Mouse (Mus musculus): ENCODE results near the gene Med8. TPM values are rescaled to one million over a fixed set of nuclear protein-coding genes. Genes with fewer than 3 reads are reported as not detected.

The Med8 gene
- polyA plus RNA-seq, 1 experiment from 2014 or later, result 158 TPM

GRCm38 (mm10) chr4:118436820-118437603 is 27.9 kb downstream of the Med8 start, which contains the start of gene Cdc20:
TSS of gene Cdc20 (minus strand) at chr4:118437352.
- Histone ChIP-seq H3K9ac (ENCODE audit: low read depth, low read length) (peak within 1 kb of the TSS; percentile 84), H3K9me3 (ENCODE audit: control insufficient read depth, low read length) (no peaks in the 10 kb centered on the region), H3K4me1 (replicated peaks; ENCODE audit: control insufficient read depth, insufficient read depth, low read length) (peaks cover 11% of the 10 kb centered on the region; the same call in 1 of the 2 replicates), H3K27me3 (ENCODE audit: control insufficient read depth, insufficient read depth, low read length) (no peaks in the 10 kb centered on the region), H3K36me3 (ENCODE audit: control insufficient read depth, insufficient read depth, low read length) (0 out of 2 replicates have a peak, but pooled peaks cover 9% of the 10 kb centered on the region), H3K4me2 (replicated peaks; ENCODE audit: low read depth, low read length) (peak within 1 kb of the TSS; percentile 92), H3K4me3 (ENCODE audit: low read depth, low read length) (peak within 1 kb of the TSS; percentile 69), H3K27ac (ENCODE audit: low read depth, low read length) (peak within 1 kb of the TSS; percentile 79)
- DNase-seq (ENCODE audit: low spot score) (peak; percentile 91), ATAC-seq (ENCODE audit: low FRiP score) (peak; percentile 96)
- under 1% methylated on average over 67 of the region's 67 CpGs for WGBS

DNA sequence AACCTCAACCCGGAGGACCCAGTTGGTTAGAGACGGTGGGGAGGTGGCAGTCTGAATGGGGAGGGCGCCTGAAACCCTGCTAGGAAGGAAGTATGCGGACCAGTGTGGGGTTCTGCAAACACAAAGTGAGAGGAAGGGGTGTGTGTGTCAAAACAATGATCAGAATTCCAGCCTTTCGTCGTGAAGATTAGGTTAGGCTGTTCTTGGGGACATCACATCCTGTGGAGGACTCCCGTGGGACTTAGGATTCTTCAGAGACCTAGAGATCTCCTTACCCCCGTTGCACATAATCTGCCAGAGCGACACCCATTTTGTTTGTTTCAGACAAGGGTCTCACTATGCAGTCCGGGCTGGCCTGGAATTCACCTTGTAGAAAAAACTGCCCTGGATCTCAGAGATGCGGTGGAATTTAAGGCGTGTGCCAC is 28.7 kb downstream of the Med8 start:
- DNase-seq (ENCODE audit: low spot score), result peak; percentile 59
- H3K4me3 ChIP-seq (ENCODE audit: low read depth, low read length), result peak overlapping the region; percentile 69
- peak; percentile 34; the same call in 1 of the 2 replicates for ATAC-seq (ENCODE audit: low FRiP score)
- 0 out of 2 replicates have a peak, but pooled peaks cover 4% of the 10 kb centered on the region for H3K36me3 ChIP-seq (ENCODE audit: control insufficient read depth, insufficient read depth, low read length)
- H3K4me2 ChIP-seq (replicated peaks; ENCODE audit: low read depth, low read length), result peak overlapping the region; percentile 92
- peaks cover 11% of the 10 kb centered on the region; the same call in 1 of the 2 replicates for H3K4me1 ChIP-seq (replicated peaks; ENCODE audit: control insufficient read depth, insufficient read depth, low read length)
- H3K9me3 ChIP-seq (ENCODE audit: control insufficient read depth, low read length), result no peaks in the 10 kb centered on the region
- H3K27me3 ChIP-seq (ENCODE audit: control insufficient read depth, insufficient read depth, low read length), result no peaks in the 10 kb centered on the region
- peak overlapping the region; percentile 64 for H3K9ac ChIP-seq (ENCODE audit: low read depth, low read length)
- WGBS, result 8% methylated on average over 12 of the region's 12 CpGs
- H3K27ac ChIP-seq (ENCODE audit: low read depth, low read length), result peak overlapping the region; percentile 79

GRCm38 (mm10) chr4:118445088-118445487 is 36.0 kb downstream of the Med8 start:
- DNase-seq (ENCODE audit: low spot score) (no peak), ATAC-seq (ENCODE audit: low FRiP score) (no peak)
- H3K27me3 ChIP-seq (ENCODE audit: control insufficient read depth, insufficient read depth, low read length), result no peaks in the 10 kb centered on the region; the same call in 1 of the 2 replicates
- H3K4me2 ChIP-seq (replicated peaks; ENCODE audit: low read depth, low read length), result no peak overlapping the region
- no peaks in the 10 kb centered on the region for H3K9me3 ChIP-seq (ENCODE audit: control insufficient read depth, low read length)
- WGBS, result 84% methylated on average over 10 of the region's 10 CpGs
- H3K4me3 ChIP-seq (ENCODE audit: low read depth, low read length), result no peak overlapping the region
- no peaks in the 10 kb centered on the region for H3K36me3 ChIP-seq (ENCODE audit: control insufficient read depth, insufficient read depth, low read length)
- H3K4me1 ChIP-seq (replicated peaks; ENCODE audit: control insufficient read depth, insufficient read depth, low read length), result 0 out of 2 replicates have a peak, but pooled peaks cover 3% of the 10 kb centered on the region
- no peak overlapping the region for H3K27ac ChIP-seq (ENCODE audit: low read depth, low read length)
- no peak overlapping the region for H3K9ac ChIP-seq (ENCODE audit: low read depth, low read length)

- WGBS, result 21% methylated on average over 18 of the region's 18 CpGs
These were observed 36.8 kb downstream of the Med8 start for GRCm38 (mm10) chr4:118445781-118446414.

GRCm38 (mm10) chr4:118446415-118447153 is 37.4 kb downstream of the Med8 start:
- WGBS, result 25% methylated on average over 24 of the region's 24 CpGs
- Histone ChIP-seq H3K9me3 (ENCODE audit: control insufficient read depth, low read length) (no peaks in the 10 kb centered on the region), H3K4me3 (ENCODE audit: low read depth, low read length) (peak overlapping the region; percentile 39), H3K4me2 (replicated peaks; ENCODE audit: low read depth, low read length) (peak overlapping the region; percentile 65), H3K9ac (ENCODE audit: low read depth, low read length) (peak overlapping the region; percentile 49; the same call in 1 of the 2 replicates), H3K36me3 (ENCODE audit: control insufficient read depth, insufficient read depth, low read length) (no peaks in the 10 kb centered on the region), H3K27ac (ENCODE audit: low read depth, low read length) (no peak overlapping the region), H3K4me1 (replicated peaks; ENCODE audit: control insufficient read depth, insufficient read depth, low read length) (0 out of 2 replicates have a peak, but pooled peaks cover 3% of the 10 kb centered on the region), H3K27me3 (ENCODE audit: control insufficient read depth, insufficient read depth, low read length) (no peaks in the 10 kb centered on the region; the same call in 1 of the 2 replicates)
- peak; percentile 36 for ATAC-seq (ENCODE audit: low FRiP score)
- peak; percentile 57 for DNase-seq (ENCODE audit: low spot score)

More at GRCm38 (mm10) chr4:118445781-118446414, 36.8 kb downstream of the Med8 start:
- H3K4me1 ChIP-seq (replicated peaks; ENCODE audit: control insufficient read depth, insufficient read depth, low read length), result 0 out of 2 replicates have a peak, but pooled peaks cover 3% of the 10 kb centered on the region
- H3K27ac ChIP-seq (ENCODE audit: low read depth, low read length), result no peak overlapping the region
- H3K36me3 ChIP-seq (ENCODE audit: control insufficient read depth, insufficient read depth, low read length), result no peaks in the 10 kb centered on the region
- DNase-seq (ENCODE audit: low spot score) (peak; percentile 31), ATAC-seq (ENCODE audit: low FRiP score) (peak; percentile 80)
- H3K27me3 ChIP-seq (ENCODE audit: control insufficient read depth, insufficient read depth, low read length), result no peaks in the 10 kb centered on the region; the same call in 1 of the 2 replicates
- peak overlapping the region; percentile 65 for H3K4me2 ChIP-seq (replicated peaks; ENCODE audit: low read depth, low read length)
- H3K9ac ChIP-seq (ENCODE audit: low read depth, low read length), result peak overlapping the region; percentile 49; the same call in 1 of the 2 replicates
- peak overlapping the region; percentile 39 for H3K4me3 ChIP-seq (ENCODE audit: low read depth, low read length)
- H3K9me3 ChIP-seq (ENCODE audit: control insufficient read depth, low read length), result no peaks in the 10 kb centered on the region

DNA sequence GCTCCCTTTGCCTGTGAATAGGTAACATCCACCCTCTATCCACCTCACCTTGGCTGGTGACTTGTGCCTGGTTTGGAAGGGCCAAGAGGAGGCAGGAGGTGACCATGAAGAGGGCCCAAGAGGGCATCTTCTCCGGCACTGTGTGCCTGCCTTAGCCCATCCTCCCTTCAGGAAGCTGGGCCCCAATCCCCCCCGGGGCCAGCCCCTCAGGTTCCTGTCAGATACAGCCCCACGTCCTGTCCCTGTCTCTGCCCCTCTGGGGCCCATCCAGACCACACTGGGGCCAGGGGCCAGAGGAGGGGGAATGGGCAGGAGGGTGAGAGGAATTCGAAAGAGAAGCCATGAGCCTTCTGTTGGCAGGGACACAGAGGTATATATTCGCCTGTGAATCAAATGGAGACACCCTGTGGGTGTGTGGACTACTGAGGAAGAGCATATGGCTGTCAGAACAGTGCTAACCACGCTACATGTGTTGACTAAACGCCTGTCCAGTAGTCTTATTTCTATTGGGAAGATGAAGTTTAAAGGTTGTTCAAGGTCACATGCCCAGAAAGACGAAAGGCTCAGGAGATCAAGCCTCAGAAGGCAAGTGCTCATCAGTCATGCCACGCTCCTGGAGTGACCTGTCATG is 48.3 kb downstream of the Med8 start, which contains the start of gene Mpl:
Gene Mpl, minus strand, starts transcription at position 169 of the 631 bp plus-strand sequence.
- no peak within 1 kb of the TSS for H3K27ac ChIP-seq (ENCODE audit: low read depth, low read length)
- no peaks in the 10 kb centered on the region for H3K36me3 ChIP-seq (ENCODE audit: control insufficient read depth, insufficient read depth, low read length)
- no peak within 1 kb of the TSS for H3K4me2 ChIP-seq (replicated peaks; ENCODE audit: low read depth, low read length)
- no peak within 1 kb of the TSS for H3K9ac ChIP-seq (ENCODE audit: low read depth, low read length)
- DNase-seq (ENCODE audit: low spot score) (no peak), ATAC-seq (ENCODE audit: low FRiP score) (no peak)
- no peaks in the 10 kb centered on the region for H3K9me3 ChIP-seq (ENCODE audit: control insufficient read depth, low read length)
- H3K27me3 ChIP-seq (ENCODE audit: control insufficient read depth, insufficient read depth, low read length), result no peaks in the 10 kb centered on the region
- H3K4me3 ChIP-seq (ENCODE audit: low read depth, low read length), result no peak within 1 kb of the TSS
- WGBS, result 69% methylated on average over 9 of the region's 9 CpGs
- H3K4me1 ChIP-seq (replicated peaks; ENCODE audit: control insufficient read depth, insufficient read depth, low read length), result no peaks in the 10 kb centered on the region

- no peak overlapping the region for H3K4me2 ChIP-seq (replicated peaks; ENCODE audit: low read depth, low read length)
- no peaks in the 10 kb centered on the region for H3K36me3 ChIP-seq (ENCODE audit: control insufficient read depth, insufficient read depth, low read length)
- ATAC-seq (ENCODE audit: low FRiP score), result no peak
- no peak overlapping the region for H3K27ac ChIP-seq (ENCODE audit: low read depth, low read length)
- H3K9ac ChIP-seq (ENCODE audit: low read depth, low read length), result no peak overlapping the region
- no peaks in the 10 kb centered on the region for H3K4me1 ChIP-seq (replicated peaks; ENCODE audit: control insufficient read depth, insufficient read depth, low read length)
- no peak for DNase-seq (ENCODE audit: low spot score)
- H3K27me3 ChIP-seq (ENCODE audit: control insufficient read depth, insufficient read depth, low read length), result no peaks in the 10 kb centered on the region
- H3K9me3 ChIP-seq (ENCODE audit: control insufficient read depth, low read length), result no peaks in the 10 kb centered on the region
- 97% methylated on average over 3 of the region's 3 CpGs for WGBS
- no peak overlapping the region for H3K4me3 ChIP-seq (ENCODE audit: low read depth, low read length)
These were observed 55.8 kb downstream of the Med8 start for GRCm38 (mm10) chr4:118464956-118465355.

All from hindbrain, embryonic 11.5 days (tissue).